Mouse (Mus musculus): Measurements from ENCODE around the gene Hp. TPM values are rescaled to one million over a fixed set of nuclear protein-coding genes. Genes with fewer than 3 reads are reported as not detected.

Hp gene
- total and polyA plus RNA-seq, 2 experiments: 2,327 to 2,600 TPM

DNA sequence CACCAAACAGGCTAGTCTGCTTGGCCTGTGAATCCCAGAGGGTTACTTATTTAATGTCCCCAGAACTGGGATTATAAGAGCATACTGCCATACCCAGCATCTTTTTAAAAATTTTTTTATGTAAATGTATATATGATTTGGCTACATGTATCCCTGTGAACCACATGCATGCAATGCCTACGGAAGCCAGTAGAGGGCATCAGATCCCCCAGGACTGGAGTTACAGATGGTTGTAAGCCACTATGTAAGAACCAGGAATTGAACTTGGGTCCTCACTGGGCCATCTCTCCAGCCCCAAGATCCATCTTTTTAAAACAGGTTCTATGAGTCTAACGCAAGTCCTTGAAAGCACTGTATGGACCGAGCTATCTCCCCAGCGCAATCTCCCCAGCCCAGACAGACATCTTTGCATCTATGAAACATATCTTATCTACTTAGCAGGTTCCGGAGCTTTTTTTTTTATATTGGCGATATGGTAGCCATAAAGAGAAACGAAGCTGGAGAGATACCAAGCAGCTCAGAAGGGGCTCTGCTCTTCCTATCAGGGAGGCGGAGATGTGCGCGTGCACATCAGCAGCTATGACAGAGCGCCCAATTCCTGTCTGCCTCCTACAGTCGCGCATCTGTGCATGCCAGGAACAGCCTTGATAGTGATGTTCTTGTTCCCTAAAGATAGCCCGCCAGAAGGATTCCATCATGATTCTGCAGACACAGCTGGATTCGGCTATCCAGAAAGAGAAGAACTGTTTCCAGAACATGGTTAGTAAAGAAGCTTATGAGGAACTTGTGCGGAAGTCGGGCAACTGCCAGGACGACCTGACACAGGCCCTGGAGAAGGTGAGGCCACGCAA, 43.6 kb downstream of the Hp start:
- H3K9ac ChIP-seq (ENCODE audit: low read depth, low read length): no peak overlapping the region
- no peaks in the 10 kb centered on the region for H3K36me3 ChIP-seq (ENCODE audit: control insufficient read depth, insufficient read depth, low read length)
- H3K4me1 ChIP-seq (ENCODE audit: control insufficient read depth, insufficient read depth, low read length): no peaks in the 10 kb centered on the region
- TF ChIP-seq POLR2A (IDR thresholded peaks at IDR 0.05; ENCODE audit: extremely low read depth, insufficient read depth, low read length): no peak
- TF ChIP-seq CTCF (IDR thresholded peaks at IDR 0.05; ENCODE audit: low read depth, low read length): peak; percentile 64
- DNase-seq (ENCODE audit: extremely low read depth, low read depth, low spot score): peak; percentile 30
- 85% methylated on average over 19 of the region's 19 CpGs for WGBS
- no peak overlapping the region for H3K27ac ChIP-seq (replicated peaks; ENCODE audit: insufficient read depth, low read depth, low read length)
- no peaks in the 10 kb centered on the region for H3K27me3 ChIP-seq (ENCODE audit: control insufficient read depth, insufficient read depth, low read length)
- H3K79me2 ChIP-seq (ENCODE audit: control insufficient read depth, insufficient read depth, low read length): no peaks in the 10 kb centered on the region
- H3K4me3 ChIP-seq (ENCODE audit: insufficient read depth, low read depth, low read length): no peak overlapping the region

Other genes starting within 250 kb of the Hp start
- not detected in 2 replicates for gene Pmfbp1, start 85.1 kb downstream of the Hp start, total RNA-seq (2014; rRNA removed)
- gene Pmfbp1, start 85.1 kb downstream of the Hp start, polyA plus RNA-seq (2012; rRNA removed): 0.02 TPM in 1 of 2 replicates, not detected in the other
- 6.9 and 8.7 TPM in 2 replicates for gene Dhx38, start 13.3 kb downstream of the Hp start, total RNA-seq (2014; rRNA removed)
- 8.3 and 10.2 TPM in 2 replicates for gene Dhx38, start 13.3 kb downstream of the Hp start, polyA plus RNA-seq (2012; rRNA removed)
- gene Txnl4b, start 13.3 kb downstream of the Hp start, total RNA-seq (2014; rRNA removed): 9.7 and 9.9 TPM in 2 replicates
- gene Txnl4b, start 13.3 kb downstream of the Hp start, polyA plus RNA-seq (2012; rRNA removed): 5.3 and 6.6 TPM in 2 replicates
- gene Dhodh, start 29.5 kb upstream of the Hp start, total RNA-seq (2014; rRNA removed): 7.5 and 10.9 TPM in 2 replicates
- 12.0 and 14.0 TPM in 2 replicates for gene Dhodh, start 29.5 kb upstream of the Hp start, polyA plus RNA-seq (2012; rRNA removed)
- 0.07 TPM in 1 of 2 replicates, not detected in the other for gene Pkd1l3, start 35.3 kb upstream of the Hp start, total RNA-seq (2014; rRNA removed)
- gene Pkd1l3, start 35.3 kb upstream of the Hp start, polyA plus RNA-seq (2012; rRNA removed): not detected in 2 replicates
- 31.8 and 31.9 TPM in 2 replicates for gene Ist1, start 114.1 kb upstream of the Hp start, total RNA-seq (2014; rRNA removed)
- 24.6 and 26.1 TPM in 2 replicates for gene Ist1, start 114.1 kb upstream of the Hp start, polyA plus RNA-seq (2012; rRNA removed)
- 1.7 and 1.8 TPM in 2 replicates for gene Zfp821, start 126.4 kb upstream of the Hp start, total RNA-seq (2014; rRNA removed)
- 0.73 and 0.97 TPM in 2 replicates for gene Zfp821, start 126.4 kb upstream of the Hp start, polyA plus RNA-seq (2012; rRNA removed)
- 6.3 and 7.5 TPM in 2 replicates for gene Atxn1l, start 158.6 kb upstream of the Hp start, total RNA-seq (2014; rRNA removed)
- 5.9 and 6.2 TPM in 2 replicates for gene Atxn1l, start 158.6 kb upstream of the Hp start, polyA plus RNA-seq (2012; rRNA removed)
- 54.8 and 57.8 TPM in 2 replicates for gene Ap1g1, start 199.4 kb upstream of the Hp start, total RNA-seq (2014; rRNA removed)
- gene Ap1g1, start 199.4 kb upstream of the Hp start, polyA plus RNA-seq (2012; rRNA removed): 28.0 and 28.2 TPM in 2 replicates